Mouse (Mus musculus) cortical plate, adult 2 months (tissue): ENCODE measurements around the gene Sinhcaf.

Experiments used
- CTCF ChIP-seq: fragments of 200-500 bp; IDR thresholded peaks from 2 replicates; pipeline ENCODE4 v1.5.1; 2011; ENCODE audit warnings: mild to moderate bottlenecking, control low read depth, low read length; ENCODE audit not compliant: insufficient read depth; ENCODE audit errors: extremely low read depth
- POLR2A ChIP-seq: fragments of 200-500 bp; IDR thresholded peaks from 2 replicates; pipeline ENCODE4 v1.6.1; 2011; ENCODE audit warnings: mild to moderate bottlenecking, low read length, control low read depth; ENCODE audit not compliant: insufficient read depth; ENCODE audit errors: extremely low read depth

DNA sequence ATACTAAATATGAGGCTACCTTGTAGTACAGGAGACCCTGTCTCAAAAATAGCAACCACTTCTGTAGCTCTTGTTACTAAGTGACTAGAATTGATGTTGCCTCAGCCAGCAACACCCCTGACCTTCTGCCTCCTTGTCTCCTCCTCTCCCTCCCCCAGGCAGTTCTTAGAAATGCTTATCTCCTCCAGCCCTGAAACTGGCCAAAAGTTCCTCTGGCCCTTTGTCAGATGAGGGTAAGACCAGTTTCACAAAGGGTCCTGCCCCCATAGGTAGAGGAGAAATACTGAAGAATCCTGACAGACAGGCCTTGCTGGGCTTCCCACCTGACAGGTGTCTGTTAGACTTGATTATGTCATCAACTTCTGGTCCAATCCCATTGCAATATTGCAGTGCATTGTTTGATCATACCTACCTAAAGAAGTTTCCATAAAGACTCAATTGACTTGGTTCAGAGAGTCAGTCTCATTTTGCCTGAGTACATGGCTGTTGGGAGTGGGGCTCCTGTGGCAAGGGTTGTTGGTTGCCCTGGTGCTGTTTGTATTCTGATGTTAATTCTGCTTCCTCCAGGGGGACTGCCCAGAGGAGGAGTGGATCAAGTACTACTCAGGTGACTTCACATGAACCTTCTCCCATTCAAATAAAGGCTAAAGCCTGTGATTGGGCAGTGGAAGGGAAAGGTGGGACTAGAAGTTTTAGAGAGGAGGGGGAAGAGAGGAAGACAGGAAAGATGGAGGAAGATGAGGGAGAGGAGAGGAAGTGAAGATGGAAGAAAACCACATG is 9.6 kb upstream of the Sinhcaf start:
- TF ChIP-seq POLR2A: no peak
- TF ChIP-seq CTCF: no peak
